Mouse (Mus musculus) naive thymus-derived CD4-positive, alpha-beta T cell, adult 2 months (primary cell): ENCODE data around the gene H2-Eb2.

Experiments used
- DNase-seq: peaks from one replicate; pipeline ENCODE4 v3.0.0-alpha.2; 2011; ENCODE audit warnings: low read depth

H2-Eb2 gene

DNA sequence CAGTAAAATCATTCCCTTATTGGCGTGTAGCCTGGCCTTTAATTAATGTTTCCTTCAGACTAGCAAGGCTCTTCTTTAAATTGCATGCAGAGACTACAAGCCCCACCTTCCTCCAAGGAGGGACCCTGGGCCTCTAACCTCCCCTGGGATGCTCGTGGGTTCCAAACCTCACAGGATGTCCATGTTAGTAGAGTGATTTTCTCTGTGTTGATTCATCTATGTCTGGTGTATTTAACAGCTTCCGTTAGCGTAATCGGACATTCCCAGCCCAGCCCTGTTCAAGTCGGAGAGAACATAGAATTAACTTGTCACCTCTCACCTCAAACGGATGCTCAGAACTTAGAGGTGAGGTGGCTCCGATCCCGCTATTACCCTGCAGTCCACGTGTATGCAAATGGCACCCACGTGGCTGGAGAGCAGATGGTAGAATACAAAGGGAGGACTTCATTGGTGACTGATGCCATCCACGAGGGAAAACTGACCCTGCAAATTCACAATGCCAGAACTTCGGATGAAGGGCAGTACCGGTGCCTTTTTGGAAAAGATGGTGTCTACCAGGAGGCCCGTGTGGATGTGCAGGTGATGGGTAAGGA is 37.6 kb downstream of the H2-Eb2 start:
- DNase-seq = no peak

GRCm38 (mm10) chr17:34363676-34364310 is 38.3 kb downstream of the H2-Eb2 start:
- DNase-seq = no peak

DNA sequence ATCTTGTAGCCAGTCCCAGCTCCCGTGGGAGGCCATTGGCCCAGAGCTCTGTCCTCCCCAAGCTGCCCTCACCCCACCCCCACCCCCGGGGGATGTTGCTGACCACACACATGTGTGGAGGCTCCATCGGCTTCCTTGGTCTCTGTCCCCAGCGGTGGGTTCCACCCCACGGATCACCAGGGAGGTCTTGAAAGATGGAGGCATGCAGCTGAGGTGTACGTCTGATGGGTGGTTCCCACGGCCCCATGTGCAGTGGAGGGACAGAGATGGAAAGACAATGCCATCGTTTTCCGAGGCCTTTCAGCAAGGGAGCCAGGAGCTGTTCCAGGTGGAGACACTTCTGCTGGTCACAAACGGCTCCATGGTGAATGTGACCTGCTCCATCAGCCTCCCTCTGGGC is 39.6 kb downstream of the H2-Eb2 start:
- no peak for DNase-seq

DNA sequence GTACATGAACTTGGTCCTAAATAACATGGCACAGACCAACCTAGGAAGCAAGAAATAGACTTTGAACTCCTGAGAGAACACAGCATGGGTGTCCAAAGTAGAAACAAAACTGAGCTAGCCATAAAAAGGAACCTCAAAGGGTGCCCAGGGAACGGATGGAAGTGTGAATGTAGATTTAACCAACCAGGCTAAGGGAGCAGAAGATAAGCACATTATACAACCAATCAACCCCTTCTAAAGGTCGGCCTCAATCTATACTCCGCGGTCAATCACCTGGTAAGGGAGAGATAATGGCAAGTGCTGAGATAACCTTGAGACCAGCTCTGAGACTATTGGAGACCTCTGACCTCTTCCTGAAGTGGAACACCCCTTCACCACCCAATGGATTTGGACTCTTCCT is 45.1 kb downstream of the H2-Eb2 start:
- no peak for DNase-seq

DNA sequence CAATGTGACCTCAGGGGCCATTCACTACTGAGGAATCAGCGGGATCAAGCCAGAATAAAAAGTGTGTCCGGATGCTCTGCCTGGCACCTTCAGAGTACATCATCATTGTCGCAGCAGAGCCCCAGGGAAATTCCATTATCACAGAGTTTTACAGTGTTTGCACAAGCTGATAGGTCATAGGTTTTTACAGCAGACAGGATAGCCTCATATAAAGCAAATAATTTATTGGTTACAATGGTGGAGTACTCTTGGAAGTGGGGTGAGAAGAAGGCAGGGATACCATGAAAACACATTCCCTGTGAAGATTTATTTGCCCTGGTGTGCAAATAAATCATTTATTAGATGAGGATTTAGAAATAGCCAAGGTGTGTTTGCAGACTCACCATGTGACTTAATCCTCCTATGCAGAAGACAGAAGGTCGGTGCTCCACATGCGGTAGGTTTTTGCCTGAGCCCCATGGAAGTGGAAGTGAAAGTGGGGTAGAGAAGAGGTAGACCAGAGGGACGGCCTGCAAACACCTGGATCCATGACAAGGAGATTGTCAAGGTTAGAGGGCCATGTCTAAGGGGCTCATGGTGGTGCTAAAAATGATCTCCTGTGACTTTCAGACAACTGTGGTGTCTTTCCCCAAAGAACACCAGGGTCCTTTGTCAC is 47.7 kb downstream of the H2-Eb2 start:
- no peak for DNase-seq

GRCm38 (mm10) chr17:34376847-34377246 is 51.4 kb downstream of the H2-Eb2 start, which contains the start of gene Btnl1:
TSS of gene Btnl1 (plus strand) at chr17:34377132.
- no peak for DNase-seq

DNA sequence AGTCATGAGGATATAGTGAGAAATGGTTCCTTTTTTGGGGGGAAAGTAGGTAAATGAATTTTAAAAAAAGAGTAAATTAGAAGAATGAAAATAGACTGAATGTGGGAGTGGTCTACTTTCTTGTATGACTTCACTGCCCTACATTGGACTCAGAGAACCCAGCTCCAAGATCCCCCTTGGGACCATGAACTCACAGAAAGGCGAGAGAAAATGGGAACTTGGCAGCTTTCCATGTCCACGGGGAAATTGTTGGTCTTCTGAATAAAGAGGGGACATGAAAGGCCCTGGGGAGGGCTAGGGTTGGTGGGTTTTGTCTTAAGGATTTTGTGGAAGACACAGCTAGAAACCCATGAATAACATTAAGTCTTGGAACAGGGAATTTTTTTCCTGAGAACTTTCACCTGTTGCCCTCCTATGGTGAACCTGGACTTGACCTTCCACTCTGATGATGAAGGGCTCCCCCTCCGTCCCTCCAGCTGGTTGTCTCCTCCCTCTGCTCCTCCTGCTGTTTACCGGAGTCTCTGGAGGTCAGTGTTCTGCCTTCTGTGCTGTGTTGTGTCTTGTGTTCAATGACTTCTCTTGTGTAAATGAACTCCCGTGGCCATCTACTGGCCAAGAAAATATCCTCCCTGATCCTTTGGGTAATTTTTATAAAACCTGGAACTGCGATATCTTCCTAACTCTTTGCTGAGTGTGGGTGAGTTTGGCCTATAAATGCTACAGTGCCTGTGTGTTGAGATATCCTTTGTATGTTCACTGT is 52.2 kb downstream of the H2-Eb2 start:
- DNase-seq = no peak

DNA sequence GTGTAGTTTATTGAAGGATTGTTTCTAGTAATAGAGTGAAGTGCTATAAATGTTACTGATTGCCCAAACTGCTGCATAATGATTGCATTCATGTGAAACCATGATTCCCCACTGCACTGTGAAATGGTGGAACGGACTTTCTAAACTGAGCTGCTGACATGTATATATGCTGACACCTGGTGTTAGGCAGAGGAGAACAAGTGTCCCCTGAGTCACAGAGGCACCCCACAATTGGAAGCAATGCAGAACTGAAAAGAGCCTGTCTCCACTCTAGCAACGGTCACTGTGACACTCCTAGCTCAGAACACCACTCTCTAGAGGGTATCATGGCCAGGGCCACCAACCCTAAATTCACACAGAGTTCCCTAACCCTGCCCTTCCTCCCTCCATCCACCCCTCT is 53.3 kb downstream of the H2-Eb2 start:
- no peak for DNase-seq

DNA sequence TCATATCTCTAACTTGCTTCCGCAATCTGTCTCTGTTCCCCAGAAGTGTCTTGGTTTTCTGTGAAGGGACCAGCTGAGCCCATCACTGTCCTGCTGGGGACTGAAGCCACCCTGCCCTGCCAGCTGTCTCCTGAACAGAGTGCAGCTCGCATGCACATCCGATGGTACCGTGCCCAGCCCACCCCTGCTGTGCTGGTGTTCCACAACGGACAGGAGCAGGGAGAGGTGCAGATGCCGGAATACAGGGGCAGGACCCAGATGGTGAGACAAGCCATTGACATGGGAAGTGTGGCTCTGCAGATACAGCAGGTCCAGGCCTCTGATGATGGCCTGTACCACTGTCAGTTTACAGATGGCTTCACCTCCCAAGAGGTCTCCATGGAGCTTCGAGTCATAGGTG is 54.0 kb downstream of the H2-Eb2 start:
- no peak for DNase-seq

DNA sequence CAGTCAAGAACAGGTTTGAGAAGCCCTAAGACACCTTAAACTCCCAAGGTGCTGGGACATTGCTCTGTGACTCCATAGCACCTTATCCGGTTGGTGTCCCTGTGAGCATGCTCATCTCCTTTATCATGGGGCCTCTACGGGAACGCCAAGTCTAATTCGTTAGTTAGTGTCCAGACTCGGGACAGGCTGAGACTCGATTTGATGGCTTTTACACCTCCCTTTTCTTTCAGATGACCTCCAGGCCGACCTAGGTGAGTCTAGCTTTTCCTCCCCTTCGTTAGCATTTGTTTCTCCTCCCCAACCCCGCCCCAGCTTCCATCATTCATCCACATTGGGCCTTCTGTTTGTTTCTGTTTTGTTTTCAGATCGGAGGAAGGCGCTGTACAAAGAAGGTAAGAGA is 56.4 kb downstream of the H2-Eb2 start:
- DNase-seq = no peak

- DNase-seq = peak; percentile 44
These were observed 57.7 kb downstream of the H2-Eb2 start for GRCm38 (mm10) chr17:34383212-34383611.

DNA sequence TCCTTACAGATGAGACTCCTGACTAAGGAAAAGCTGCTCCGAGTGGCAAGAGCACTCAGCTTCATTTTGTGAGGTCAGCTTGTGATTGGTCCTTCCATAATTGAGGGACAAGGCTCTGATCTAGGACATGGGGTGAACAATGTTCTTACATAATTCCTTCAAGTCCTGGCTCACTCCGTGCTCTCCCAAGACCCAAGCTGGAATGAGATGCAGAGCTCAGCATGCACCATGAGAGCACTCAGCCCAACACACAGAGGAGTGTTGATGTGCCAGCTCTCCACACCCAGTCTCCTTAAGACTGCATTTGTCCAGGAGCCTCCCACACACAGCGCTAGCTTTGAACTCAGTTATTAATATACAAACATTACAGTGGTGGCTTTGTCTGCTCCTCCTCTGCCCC is 59.2 kb downstream of the H2-Eb2 start:
- no peak for DNase-seq

GRCm38 (mm10) chr17:34386656-34387055 is 61.2 kb downstream of the H2-Eb2 start:
- no peak for DNase-seq

DNA sequence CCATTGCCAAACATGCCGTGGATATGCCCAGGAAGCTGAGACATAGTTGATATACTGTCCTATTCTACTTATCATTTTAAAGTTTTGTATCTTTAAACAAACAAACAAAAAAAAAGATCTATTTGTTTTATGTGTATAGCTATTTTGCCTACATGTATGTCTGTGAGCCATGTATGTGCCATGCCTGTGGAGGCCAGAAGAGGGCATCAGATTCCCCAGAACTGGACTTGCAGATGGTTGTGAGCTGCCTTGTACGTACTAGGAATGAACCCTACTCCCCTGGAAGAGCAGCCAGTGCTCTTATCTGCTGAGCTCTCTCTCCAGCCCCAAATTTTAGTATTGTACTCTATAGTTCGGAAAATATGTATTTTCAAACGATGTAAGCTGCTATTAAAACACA is 63.0 kb downstream of the H2-Eb2 start:
- peak; percentile 68 for DNase-seq
